Mouse (Mus musculus) adrenal gland, adult 2 months (tissue): ENCODE data around the gene Kazn. TPM values are rescaled to one million over a fixed set of nuclear protein-coding genes. Genes with fewer than 3 reads are reported as not detected.

Source experiments
- DNase-seq: peaks from one replicate; pipeline ENCODE4 v3.0.0; 2021
- polyA plus RNA-seq: library from polyadenylated mRNA; depleted of rRNA; stranded (reverse); fragments of >200 nt; gene quantifications from 2 replicates; pipeline ENCODE4 v1.2.3, GENCODE M21; 2012
- total RNA-seq, 2 experiments: library from RNA; stranded (reverse); gene quantifications; 2 replicates each; pipeline ENCODE4 v1.2.3; 2021

Gene Kazn
- total and polyA plus RNA-seq, 3 experiments = 19.1 to 47.4 (median 22.6) TPM

GRCm38 (mm10) chr4:142113306-142113705 lies 125.9 kb downstream of the Kazn start:
- DNase-seq = peak; percentile 23

- DNase-seq = peak; percentile 39
Measured at GRCm38 (mm10) chr4:142103081-142103671, 136.0 kb downstream of the Kazn start.

- DNase-seq = peak; percentile 86
Measured at GRCm38 (mm10) chr4:142098303-142098702, 140.9 kb downstream of the Kazn start.

GRCm38 (mm10) chr4:142097871-142098270 lies 141.3 kb downstream of the Kazn start:
- DNase-seq = peak; percentile 87

GRCm38 (mm10) chr4:142095513-142096241 lies 143.5 kb downstream of the Kazn start:
- DNase-seq = peak; percentile 94

GRCm38 (mm10) chr4:142094386-142094785 lies 144.8 kb downstream of the Kazn start:
- DNase-seq = no peak

- no peak for DNase-seq
Measured at GRCm38 (mm10) chr4:142091100-142091499, 148.1 kb downstream of the Kazn start.

- no peak for DNase-seq
Measured at GRCm38 (mm10) chr4:142089966-142090365, 149.2 kb downstream of the Kazn start.

- DNase-seq = no peak
Measured at GRCm38 (mm10) chr4:142088836-142089235, 150.4 kb downstream of the Kazn start.

- DNase-seq = no peak
Measured at GRCm38 (mm10) chr4:142088409-142088808, 150.8 kb downstream of the Kazn start.

- peak; percentile 26 for DNase-seq
Measured at GRCm38 (mm10) chr4:142084936-142085563, 154.2 kb downstream of the Kazn start.

- DNase-seq = peak; percentile 82
Measured at GRCm38 (mm10) chr4:142084131-142084899, 154.9 kb downstream of the Kazn start, which contains the start of gene Tmem51. Tmem51 (minus strand) TSS chr4:142084304.

- peak; percentile 82 for DNase-seq
Measured at GRCm38 (mm10) chr4:142083762-142084130, 155.5 kb downstream of the Kazn start.

GRCm38 (mm10) chr4:142083193-142083592 lies 156.0 kb downstream of the Kazn start:
- no peak for DNase-seq

- no peak for DNase-seq
Measured at GRCm38 (mm10) chr4:142082703-142083102, 156.5 kb downstream of the Kazn start.

GRCm38 (mm10) chr4:142081631-142082283 lies 157.4 kb downstream of the Kazn start:
- DNase-seq = peak; percentile 58

- peak; percentile 38 for DNase-seq
Measured at GRCm38 (mm10) chr4:142080901-142081630, 158.1 kb downstream of the Kazn start.

GRCm38 (mm10) chr4:142080487-142080767 lies 158.8 kb downstream of the Kazn start:
- no peak for DNase-seq

GRCm38 (mm10) chr4:142079629-142080486 lies 159.3 kb downstream of the Kazn start:
- no peak for DNase-seq

GRCm38 (mm10) chr4:142077572-142078271 lies 161.5 kb downstream of the Kazn start:
- peak; percentile 63 for DNase-seq
